Mouse (Mus musculus) left cerebral cortex, adult 2 months (tissue): Measurements from ENCODE around the gene Hps6. TPM values are rescaled to one million over a fixed set of nuclear protein-coding genes. Genes with fewer than 3 reads are reported as not detected.

Source experiments
- DNase-seq, 2 experiments: peaks; one replicate each; pipeline ENCODE4 v3.0.0; 2021 to 2022; ENCODE audit warnings: low spot score in 2 of 2, mixed read lengths in 1 of 2; ENCODE audit errors: extremely low spot score in 1 of 2
- H3K27ac ChIP-seq: fragments of 200-600 bp; 2 replicates; pipeline ENCODE4 v1.8.1; 2022
- H3K4me3 ChIP-seq: fragments of 200-600 bp; 2 replicates; pipeline ENCODE4 v1.8.1; 2022
- CTCF ChIP-seq: fragments of 200-600 bp; IDR thresholded peaks from 2 replicates; pipeline ENCODE4 v1.8.1; 2022; ENCODE audit warnings: antibody characterized with exemption, mild to moderate bottlenecking, moderate library complexity
- intact Hi-C: fragments of 180-260 bp; cut with DNase I; formaldehyde crosslinking; loops from one replicate; pipeline ENCODE4 v1.15.1; 2025
- total RNA-seq, 2 experiments: library from RNA; stranded (reverse); gene quantifications; 2 replicates each; pipeline ENCODE4 v1.2.3; 2021

The Hps6 gene
- total RNA-seq, 2 experiments from 2014 or later, result 6.0 to 7.4 TPM

DNA sequence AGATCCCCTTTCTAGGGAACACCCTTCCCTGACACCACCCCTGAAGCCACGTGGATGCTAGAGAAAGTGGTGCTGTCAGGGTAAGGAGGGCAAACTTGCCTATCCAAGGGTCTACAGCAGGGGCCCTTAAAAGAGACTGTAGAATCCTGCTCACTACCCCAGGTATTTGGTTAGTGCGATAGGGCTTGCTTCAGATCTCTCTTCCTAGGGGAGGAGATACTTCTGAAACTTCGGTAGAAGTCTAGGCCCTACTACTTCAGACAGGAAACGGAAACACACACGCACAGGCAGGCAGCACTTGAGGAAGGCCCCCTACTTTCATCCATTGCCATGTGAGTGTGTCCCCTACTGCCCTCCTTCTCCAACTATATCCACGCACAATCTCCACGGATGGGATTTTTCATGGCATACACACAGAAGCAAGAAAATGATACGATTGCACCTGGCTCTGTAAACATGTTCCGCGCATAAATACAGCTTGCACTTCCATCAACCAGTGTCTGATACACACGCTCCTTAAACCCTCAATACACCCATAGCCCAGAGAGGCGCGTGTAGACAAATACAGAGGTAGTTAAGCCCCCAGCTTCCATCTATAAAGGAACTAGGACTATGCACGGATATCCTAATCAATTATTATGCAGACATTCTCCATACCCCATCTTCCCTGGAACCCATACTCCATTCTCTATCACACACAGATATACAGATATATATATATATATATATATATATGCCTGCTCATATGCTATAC lies 37.0 kb downstream of the Hps6 start:
- Histone ChIP-seq H3K4me3 (peak overlapping the region; percentile 47), H3K27ac (peak overlapping the region; percentile 87)
- DNase-seq, result no peak
- intact Hi-C loops, result no loop called here
- TF ChIP-seq CTCF, result no peak

DNA sequence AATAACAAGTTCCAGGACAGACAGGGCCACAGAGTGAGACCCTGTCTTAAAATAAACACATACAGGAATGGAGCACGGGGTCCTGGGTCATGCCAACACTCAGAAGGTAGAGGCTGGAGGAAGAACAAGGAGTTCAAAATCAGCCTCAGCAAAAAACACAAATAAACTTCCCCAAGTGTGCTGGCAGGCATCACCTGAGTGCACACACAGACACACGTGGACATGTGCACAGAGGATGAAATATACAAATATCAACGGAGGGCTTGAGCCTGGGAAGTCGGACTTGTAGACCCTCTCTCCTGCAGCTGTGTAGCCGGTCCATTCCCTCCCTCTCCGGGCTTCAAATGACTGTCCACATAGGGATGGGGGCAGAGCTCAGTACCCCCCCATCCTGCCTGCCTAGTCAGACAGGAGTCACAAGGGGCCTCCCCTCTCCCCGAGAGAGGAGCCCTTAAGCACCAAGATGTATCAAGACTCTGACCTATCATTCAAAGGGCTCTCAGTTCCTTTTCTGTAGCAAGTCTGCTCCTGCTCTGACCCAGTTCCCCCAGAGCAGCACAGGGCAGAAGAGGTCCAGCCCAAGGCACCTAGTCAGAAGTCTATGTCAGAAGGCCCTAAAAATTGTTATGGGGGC lies 38.1 kb downstream of the Hps6 start:
- Histone ChIP-seq H3K4me3 (peak overlapping the region; percentile 70), H3K27ac (peak overlapping the region; percentile 88)
- TF ChIP-seq CTCF, result no peak
- intact Hi-C loops, result no loop called here
- no peak for DNase-seq

DNA sequence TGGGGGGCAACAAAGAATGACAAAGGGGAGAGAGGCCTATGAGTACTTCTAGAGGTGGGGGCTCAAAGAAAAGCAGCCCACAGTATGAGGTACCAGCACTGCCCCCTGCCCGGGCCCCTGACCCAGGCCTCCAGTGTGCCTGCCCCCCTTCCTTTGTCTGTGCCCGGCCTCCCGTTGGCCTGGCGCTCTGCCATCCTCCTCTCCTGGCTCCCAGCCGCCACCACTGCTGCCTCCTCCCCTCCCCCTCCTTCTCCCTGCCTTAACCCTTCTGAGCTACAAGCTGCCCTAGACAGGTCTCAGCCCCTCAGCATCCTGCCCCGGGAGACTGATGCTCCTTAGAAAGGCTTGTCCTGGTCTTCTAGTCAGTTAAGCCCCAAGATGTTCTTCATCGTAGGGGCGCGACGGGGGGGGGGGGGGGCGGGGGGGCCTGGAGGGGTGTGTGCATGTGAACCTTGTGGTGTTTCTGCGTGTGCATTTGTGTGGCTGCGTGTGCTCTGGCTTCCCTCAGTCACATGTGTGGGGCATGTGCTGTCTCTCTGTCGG lies 38.7 kb downstream of the Hps6 start:
- Histone ChIP-seq H3K27ac (peak overlapping the region; percentile 88), H3K4me3 (peak overlapping the region; percentile 70)
- intact Hi-C loops, result no loop called here
- DNase-seq, result peak; percentile 68 to 82
- no peak for TF ChIP-seq CTCF

DNA sequence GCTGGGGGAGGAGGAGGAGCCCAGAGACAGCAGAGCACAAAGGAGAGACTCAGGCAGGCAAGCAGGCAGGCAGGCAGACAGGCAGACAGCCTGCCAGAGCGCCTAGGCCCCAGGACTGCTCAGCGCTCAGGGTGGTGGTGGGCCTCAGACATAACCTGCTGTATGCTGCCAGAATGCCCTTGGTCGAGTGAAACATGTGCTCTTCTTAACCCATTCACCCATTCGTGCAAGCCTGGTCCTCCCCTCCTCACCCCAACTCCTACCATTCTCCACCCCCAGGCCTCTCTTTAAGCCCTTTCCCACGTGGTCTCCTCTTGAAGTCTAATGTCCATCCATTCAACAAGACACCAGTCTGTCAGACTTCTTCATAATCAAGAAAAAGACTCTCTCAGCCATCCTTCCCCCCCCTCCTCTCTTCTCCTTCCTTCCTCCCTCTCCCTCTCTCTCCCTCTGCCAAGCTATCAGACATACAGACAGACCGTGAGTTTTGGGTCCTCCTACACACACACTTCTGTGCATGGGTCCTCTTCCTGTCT lies 39.2 kb downstream of the Hps6 start:
- Histone ChIP-seq H3K27ac (peak overlapping the region; percentile 88), H3K4me3 (peak overlapping the region; percentile 70)
- DNase-seq, result peak in 1 of 2 experiments; percentile 58
- intact Hi-C loops, result no loop called here
- no peak for TF ChIP-seq CTCF

DNA sequence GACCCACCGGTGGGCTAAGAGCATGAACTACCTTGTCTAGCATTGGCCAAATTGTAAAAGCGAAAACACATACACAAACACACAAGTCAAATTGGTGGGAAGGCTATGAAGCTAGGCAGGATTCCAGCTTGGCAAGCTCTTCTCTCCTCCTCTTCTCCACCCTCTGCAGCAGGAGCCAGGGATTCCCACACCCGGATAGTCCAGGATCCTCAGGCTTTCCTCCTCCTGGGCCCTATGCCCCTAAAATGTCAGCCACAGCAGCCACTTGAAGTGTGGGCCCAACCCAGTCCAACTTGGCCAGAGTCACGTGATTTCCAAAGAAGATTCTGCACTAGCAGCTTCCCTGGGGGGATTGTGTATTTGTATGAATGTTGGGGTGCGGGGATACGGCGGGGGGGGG lies 40.1 kb downstream of the Hps6 start:
- Histone ChIP-seq H3K27ac (peak overlapping the region; percentile 55; the same call in 1 of the 2 replicates), H3K4me3 (peak overlapping the region; percentile 70)
- intact Hi-C loops, result no loop called here
- DNase-seq, result no peak
- no peak for TF ChIP-seq CTCF

DNA sequence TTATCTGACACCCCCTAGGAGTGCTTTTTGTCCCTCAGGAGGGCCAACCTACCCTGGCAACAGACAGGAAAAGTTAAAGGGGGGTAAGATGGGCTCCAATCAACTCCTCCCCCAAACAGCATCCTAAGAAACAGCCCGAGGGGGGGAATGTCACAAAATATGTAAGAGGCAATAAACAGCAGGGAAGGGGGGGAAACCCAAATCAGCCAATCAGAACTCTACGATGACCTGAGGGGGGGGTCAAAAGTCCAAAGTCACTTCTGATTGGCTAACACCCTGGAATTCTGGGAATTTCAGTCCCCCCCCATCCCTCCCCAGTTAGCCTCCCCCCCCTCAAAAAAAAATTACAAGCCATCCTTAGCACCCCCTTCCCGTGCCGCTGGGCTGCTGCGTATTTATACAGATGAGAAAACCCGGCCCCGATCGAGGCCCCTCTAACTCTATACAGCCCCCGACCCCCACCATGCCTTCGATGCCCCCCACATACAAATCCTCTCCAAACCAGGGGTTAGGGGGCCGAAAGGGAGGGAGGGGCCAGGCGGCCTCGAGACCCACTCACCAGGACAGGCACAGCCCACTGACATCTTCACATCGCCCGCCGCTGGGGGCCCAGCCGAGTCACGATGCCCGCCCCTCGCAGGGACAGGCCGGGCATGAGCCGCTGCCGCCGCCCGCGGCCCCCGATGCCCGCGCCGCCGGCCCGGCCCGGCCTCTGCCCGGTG lies 41.1 kb downstream of the Hps6 start, which contains the start of gene Pprc1:
TSS of gene Pprc1 (plus strand) at position 616 of the 722 bp plus-strand sequence.
- peak within 1 kb of the TSS; percentile 89 for H3K27ac ChIP-seq
- intact Hi-C loops, result no loop called here

DNA sequence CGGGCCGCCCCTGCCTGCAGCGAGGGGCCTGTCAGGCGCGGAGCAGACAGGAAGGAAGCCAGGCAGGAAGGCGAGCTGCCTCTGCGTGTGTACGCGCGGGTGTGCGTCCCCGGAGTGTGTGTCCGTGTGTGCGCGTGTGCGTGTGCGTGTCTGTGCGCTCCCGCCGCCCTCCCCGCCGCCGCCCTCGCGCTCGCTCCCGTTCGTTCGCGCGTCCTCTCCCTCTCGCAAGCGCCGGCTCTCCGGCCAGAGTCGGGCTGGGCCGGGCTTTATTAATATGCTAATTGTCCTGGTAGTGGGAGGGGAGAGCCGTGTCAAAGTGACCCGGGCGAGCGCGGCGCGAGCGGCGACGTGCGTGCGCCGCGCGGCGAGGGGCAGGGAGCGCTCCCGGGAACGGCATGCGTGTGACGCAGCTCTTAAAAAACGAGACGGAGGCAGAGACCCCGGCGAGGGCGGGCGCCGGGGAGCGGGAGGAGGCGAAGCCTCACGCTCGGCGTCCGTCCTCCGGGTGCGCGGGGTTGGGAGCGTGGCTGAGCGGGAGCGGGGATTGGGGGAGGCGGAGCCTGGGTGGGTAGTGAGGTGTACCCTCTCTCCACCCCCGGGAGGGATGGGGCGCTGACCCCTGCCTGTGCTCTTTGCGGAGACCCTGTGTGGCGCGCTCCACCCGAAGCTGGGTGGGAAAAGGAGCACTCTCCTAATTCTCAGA lies 41.8 kb downstream of the Hps6 start, which contains the start of gene Ldb1:
TSS of gene Ldb1 (minus strand) at position 222 of the 703 bp plus-strand sequence.
- H3K27ac ChIP-seq, result peak within 1 kb of the TSS; percentile 89
- intact Hi-C loops, result loop anchor here (1.0 kb wide), 1 partner anchor 11 kb away; no protein-coding TSS in a partner anchor
- no peak for TF ChIP-seq CTCF
- H3K4me3 ChIP-seq, result peak within 1 kb of the TSS; percentile 70
- peak; percentile 79 to 83 for DNase-seq

More for the DNA sequence above, 41.1 kb downstream of the Hps6 start, which contains the start of gene Pprc1:
- DNase-seq, result no peak
- TF ChIP-seq CTCF, result no peak
- peak within 1 kb of the TSS; percentile 70 for H3K4me3 ChIP-seq

DNA sequence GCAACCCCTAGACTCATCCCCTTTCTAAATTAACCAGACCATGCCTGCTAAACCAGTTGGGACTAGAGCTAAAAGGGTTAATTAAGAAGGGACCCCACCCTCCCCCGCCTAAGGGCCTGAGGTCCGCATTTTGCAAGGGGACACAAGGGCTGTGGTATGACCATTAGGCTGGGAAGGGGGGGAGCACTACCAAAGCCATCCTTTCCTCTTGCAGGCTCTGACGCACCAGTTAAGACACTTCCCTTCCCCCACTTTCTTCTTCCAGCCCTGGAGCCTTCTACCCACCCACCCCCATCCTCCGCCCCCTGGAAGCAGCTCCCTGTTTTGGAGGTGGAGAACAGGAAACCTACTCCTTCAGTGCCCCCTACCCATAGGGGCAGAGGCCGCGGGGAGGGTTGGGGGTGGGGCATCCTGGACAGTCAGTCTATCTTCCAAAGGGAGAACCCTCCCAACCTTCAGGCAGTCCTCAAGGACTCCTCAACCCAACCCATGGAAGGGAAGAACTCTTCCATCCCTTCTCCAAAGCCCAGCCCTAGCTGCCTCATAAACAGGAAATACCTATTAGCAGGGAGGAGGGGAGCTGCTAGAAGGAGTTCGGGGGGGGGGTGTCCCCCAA lies 42.5 kb downstream of the Hps6 start:
- peak overlapping the region; percentile 89 for H3K27ac ChIP-seq
- peak overlapping the region; percentile 70 for H3K4me3 ChIP-seq
- intact Hi-C loops, result loop anchor here (1.0 kb wide), 1 partner anchor 10 kb away; no protein-coding TSS in a partner anchor
- peak in 1 of 2 experiments; percentile 58 for DNase-seq
- TF ChIP-seq CTCF, result no peak

DNA sequence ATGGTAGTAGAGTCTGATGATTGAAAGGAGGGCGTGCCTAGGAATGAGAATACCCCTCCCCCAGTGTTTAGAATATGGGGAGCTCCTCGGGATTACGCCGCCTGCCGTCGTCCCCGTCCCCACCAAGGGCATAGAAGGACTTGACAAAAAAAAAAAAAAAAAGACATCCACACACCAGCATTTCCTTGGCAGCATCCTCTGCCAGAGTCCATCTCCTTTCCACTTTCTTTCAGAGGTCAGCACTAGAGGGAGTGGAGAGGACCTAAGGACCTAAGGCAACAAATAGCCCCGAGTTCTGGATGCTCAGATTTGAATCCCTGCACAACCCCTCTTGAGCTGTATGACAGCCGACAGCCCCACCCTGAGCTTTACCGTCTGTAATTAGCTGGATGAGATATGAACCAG lies 43.3 kb downstream of the Hps6 start:
- no peak; the same call in 1 of the 2 replicates for TF ChIP-seq CTCF
- intact Hi-C loops, result no loop called here
- peak overlapping the region; percentile 89; the same call in 1 of the 2 replicates for H3K27ac ChIP-seq
- DNase-seq, result no peak
- H3K4me3 ChIP-seq, result no peak overlapping the region

DNA sequence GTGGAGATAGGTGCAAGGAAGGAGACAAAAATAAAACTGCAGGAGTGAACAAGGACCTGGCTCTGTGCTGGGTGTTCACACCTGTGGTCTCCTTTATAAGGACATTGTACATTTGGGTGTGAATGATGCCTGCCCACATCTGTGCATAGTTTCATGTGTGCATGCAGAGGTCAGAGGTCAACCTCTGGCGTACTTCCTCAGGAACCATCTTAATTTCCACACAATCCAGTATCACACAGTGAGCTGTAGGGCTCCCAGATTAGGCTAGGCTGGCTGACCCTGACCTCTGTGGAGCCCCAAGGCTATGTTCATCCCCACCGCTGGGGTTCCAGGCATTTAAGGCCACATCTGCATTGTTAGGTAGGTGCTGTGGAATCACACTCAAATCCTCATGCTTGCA lies 44.1 kb downstream of the Hps6 start:
- Histone ChIP-seq H3K27ac (no peak overlapping the region), H3K4me3 (no peak overlapping the region)
- TF ChIP-seq CTCF, result no peak
- DNase-seq, result no peak
- intact Hi-C loops, result no loop called here

DNA sequence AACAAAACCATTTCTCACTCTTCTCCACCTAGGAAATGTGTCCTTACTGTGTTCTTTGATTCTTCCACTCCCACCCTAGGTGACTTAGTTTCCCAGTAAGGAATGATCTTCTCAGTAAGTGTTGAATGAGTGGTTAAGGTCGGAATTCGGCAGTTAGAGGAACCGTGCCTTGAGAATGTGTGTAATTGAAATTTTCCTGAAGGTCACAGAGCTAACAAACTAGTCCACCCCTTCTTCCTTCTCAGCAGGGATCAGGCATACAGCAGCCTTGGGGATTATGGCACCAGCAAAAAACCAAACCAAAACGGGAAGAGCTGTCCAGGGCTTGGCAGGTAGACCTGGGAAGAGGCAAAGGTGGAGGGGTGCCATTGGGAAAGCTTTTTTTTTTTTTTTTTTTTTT lies 45.8 kb downstream of the Hps6 start:
- TF ChIP-seq CTCF, result no peak
- H3K27ac ChIP-seq, result no peak overlapping the region
- intact Hi-C loops, result no loop called here
- H3K4me3 ChIP-seq, result no peak overlapping the region
- no peak for DNase-seq
